Mouse (Mus musculus) heart, postnatal 25 days (tissue): ENCODE measurements around the gene Ptms. TPM values are rescaled to one million over a fixed set of nuclear protein-coding genes. Genes with fewer than 3 reads are reported as not detected.
A peak's percentile ranks its signal among the peaks of the same experiment; 100 is the strongest.
"Not testable (repeated sequence)": the region's sequence is repeated elsewhere in the genome, so short reads cannot be mapped to it uniquely, and the experiment has no call there.

Experiments
- DNase-seq: peaks from one replicate; pipeline ENCODE4 v3.0.0; 2022; ENCODE audit warnings: low spot score
- intact Hi-C: fragments of 180-260 bp; cut with DNase I; formaldehyde crosslinking; loops from one replicate; pipeline ENCODE4 v1.15.1; 2025
- total RNA-seq, 2 experiments: library from RNA; stranded (reverse); gene quantifications; 2 replicates each; pipeline ENCODE4 v1.2.3; 2021

Ptms gene
- total RNA-seq, 2 experiments from 2014 or later, result 235 to 245 TPM

- no peak for DNase-seq
- intact Hi-C loops, result no loop called here
Observed at GRCm38 (mm10) chr6:124913214-124913613, 6.7 kb downstream of the Ptms start.

GRCm38 (mm10) chr6:124911533-124912218 lies 8.2 kb downstream of the Ptms start, which contains the start of gene Lag3:
Gene Lag3, minus strand, starts transcription at chr6:124911705.
- DNase-seq, result no peak
- intact Hi-C loops, result no loop called here

- no peak for DNase-seq
Observed at GRCm38 (mm10) chr6:124910032-124910431, 9.9 kb downstream of the Ptms start.

DNA sequence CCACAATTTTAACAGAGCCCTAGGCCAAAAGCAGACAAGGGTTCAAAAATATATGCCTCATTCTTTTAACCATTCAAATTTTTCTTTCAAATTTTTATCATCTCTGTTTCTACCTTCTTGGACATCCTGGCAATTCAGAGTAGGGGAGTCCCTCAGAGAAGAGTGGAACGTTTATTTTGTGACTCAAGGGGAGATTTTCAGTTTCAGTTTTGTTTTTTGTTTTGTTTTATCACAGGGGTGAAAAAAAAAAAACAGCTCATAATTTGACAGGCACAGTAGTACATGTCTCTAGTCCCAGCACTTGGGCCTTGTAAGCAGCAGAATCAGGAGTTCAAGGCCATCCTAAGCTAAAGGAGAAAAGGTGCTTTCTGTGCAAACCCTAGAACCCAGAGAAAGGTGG lies 12.1 kb downstream of the Ptms start:
- DNase-seq, result no peak
- intact Hi-C loops, result no loop called here

More at GRCm38 (mm10) chr6:124910032-124910431, 9.9 kb downstream of the Ptms start:
- intact Hi-C loops, result no loop called here

DNA sequence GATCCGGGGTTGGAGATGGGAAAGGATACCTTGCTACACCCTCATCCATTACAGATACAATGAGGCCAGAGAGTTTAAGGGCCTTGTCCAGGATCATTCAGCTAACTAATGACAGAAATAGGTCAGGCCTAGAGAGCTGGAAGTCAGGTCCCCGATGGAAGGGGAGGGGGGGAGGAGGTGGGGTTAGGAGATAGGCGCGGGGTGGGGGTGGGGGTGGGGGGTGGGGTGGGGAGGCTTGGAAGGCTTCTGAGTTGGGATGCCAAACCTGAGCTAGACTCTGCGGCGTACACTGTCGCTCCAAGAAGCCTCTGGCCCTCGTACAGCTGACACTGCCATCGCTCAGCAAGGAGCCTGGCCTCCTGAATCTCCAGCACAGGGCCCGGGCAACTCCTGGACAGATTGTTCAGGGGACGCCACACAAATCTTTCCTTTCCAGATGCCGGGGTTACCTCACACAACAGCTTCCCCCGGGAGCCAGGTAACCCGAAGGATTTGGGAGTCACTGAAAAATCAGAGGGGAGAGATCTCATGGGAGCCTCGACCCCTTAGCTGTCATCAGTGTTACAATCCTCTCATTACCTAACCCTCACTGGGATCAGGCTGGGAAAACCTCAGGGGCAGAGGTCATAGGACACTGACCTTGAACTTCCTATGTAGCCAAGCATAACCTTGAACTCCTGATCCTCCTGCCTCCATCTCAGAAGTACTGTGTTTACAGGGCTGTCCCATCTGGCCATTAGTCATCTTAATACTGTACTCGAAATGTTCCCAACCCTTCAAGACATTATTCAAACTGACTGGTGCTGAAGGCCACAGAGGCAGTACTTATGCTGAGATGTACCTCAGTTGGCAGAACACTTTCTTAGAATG lies 14.7 kb downstream of the Ptms start:
- no peak for DNase-seq
- intact Hi-C loops, result loop anchor here (1.0 to 5.0 kb wide), 2 partner anchors 127 to 179 kb away; no protein-coding TSS in a partner anchor

- intact Hi-C loops, result loop anchor here (1.0 to 5.0 kb wide), 2 partner anchors 128 to 180 kb away; no protein-coding TSS in a partner anchor
Observed at GRCm38 (mm10) chr6:124904161-124904981, 15.5 kb downstream of the Ptms start.

DNA sequence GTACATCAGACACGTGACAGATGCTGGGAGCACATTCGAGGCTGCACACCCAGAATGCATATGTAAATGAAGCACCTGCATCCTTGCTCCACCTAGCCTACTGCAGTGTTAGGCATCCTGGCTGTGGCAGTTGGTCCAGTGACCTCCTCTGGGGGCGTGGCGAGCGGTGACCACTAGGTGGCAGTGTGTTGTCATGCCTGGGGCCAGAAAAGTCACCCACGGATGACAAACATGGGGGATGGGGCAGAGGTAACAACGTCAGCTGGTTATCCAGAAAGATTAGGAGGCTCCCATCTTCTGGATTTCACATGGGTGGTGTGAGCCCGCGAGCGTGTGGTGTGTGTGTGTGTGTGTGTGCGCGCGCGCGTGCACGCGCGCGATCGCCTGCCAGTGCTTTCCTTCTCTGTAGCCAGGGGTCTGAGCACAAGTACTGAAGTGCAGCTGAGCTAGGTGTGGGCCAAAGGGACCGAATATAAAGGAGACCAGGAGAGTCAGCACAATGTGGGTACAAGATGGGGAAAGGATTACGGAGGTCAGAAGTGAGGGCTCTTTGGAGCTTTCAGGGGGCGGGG lies 16.2 kb downstream of the Ptms start:
- DNase-seq, result peak; percentile 86
- intact Hi-C loops, result loop anchor here (1.0 to 5.0 kb wide), 5 partner anchors 27 to 181 kb away; partner anchors contain the start of gene Gpr162

More at GRCm38 (mm10) chr6:124904161-124904981, 15.5 kb downstream of the Ptms start:
- DNase-seq, result peak; percentile 51

GRCm38 (mm10) chr6:124901851-124902250 lies 18.1 kb downstream of the Ptms start:
- intact Hi-C loops, result loop anchor here (2.0 to 5.0 kb wide), 2 partner anchors 39 to 130 kb away; partner anchors contain the start of gene Gpr162
- no peak for DNase-seq

GRCm38 (mm10) chr6:124900801-124901480 lies 19.0 kb downstream of the Ptms start:
- intact Hi-C loops, result loop anchor here (5.0 kb wide), 1 partner anchor 131 kb away; no protein-coding TSS in a partner anchor
- no peak for DNase-seq

GRCm38 (mm10) chr6:124900056-124900800 lies 19.7 kb downstream of the Ptms start:
- intact Hi-C loops, result loop anchor here (5.0 kb wide), 1 partner anchor 132 kb away; no protein-coding TSS in a partner anchor
- DNase-seq, result no peak

- no peak for DNase-seq
- intact Hi-C loops, result no loop called here
Observed at GRCm38 (mm10) chr6:124898359-124898758, 21.5 kb downstream of the Ptms start.

DNA sequence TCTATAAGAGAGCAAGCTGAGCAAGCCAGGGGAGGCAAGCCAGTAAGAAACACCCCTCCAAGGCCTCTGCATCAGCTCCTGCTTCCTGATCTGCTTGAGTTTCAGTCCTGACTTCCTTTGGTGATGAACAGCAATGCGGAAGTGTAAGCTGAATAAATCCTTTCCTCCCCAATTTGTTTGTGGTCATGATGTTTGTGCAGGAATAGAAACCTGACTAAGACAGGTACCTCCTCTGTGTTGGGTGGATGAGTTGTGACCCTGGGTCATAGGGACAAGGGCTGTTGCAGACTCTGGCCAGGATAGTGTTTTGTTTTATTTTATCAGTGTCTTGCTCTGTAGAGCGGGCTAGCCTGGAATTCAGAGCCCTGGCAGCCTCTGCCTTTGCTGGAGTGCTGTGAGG lies 25.8 kb downstream of the Ptms start:
- intact Hi-C loops, DNase-seq: not testable (repeated sequence)

- intact Hi-C loops, result no loop called here
- no peak for DNase-seq
Observed at GRCm38 (mm10) chr6:124890997-124891396, 28.9 kb downstream of the Ptms start.

- intact Hi-C loops, result no loop called here
- DNase-seq, result no peak
Observed at GRCm38 (mm10) chr6:124888555-124889125, 31.3 kb downstream of the Ptms start.

DNA sequence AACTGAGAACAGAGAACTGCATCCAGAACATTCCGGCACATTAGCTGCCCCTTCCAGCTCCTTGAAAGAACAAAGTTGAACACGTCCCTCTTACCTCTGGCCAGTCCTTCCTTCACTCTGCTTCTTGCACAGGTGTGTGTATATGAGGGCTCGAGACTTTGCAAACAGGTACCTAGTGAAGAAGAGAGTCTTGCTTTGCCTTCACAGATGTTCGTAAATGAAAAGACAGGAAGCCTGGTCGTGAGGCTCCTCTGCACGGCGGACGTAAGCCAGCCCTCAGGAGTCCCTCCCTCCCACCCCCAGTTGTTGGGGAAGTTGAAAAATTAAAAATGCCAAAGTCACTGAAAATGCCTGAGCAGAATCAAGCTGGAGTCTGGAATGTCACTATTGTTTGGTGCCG lies 31.9 kb downstream of the Ptms start, which contains the start of gene Cd4:
Gene Cd4 (minus strand): TSS at position 236 of the 400 bp plus-strand sequence.
- intact Hi-C loops, result no loop called here
- no peak for DNase-seq

GRCm38 (mm10) chr6:124885956-124886381 lies 33.9 kb downstream of the Ptms start:
- intact Hi-C loops, result no loop called here
- DNase-seq, result no peak

DNA sequence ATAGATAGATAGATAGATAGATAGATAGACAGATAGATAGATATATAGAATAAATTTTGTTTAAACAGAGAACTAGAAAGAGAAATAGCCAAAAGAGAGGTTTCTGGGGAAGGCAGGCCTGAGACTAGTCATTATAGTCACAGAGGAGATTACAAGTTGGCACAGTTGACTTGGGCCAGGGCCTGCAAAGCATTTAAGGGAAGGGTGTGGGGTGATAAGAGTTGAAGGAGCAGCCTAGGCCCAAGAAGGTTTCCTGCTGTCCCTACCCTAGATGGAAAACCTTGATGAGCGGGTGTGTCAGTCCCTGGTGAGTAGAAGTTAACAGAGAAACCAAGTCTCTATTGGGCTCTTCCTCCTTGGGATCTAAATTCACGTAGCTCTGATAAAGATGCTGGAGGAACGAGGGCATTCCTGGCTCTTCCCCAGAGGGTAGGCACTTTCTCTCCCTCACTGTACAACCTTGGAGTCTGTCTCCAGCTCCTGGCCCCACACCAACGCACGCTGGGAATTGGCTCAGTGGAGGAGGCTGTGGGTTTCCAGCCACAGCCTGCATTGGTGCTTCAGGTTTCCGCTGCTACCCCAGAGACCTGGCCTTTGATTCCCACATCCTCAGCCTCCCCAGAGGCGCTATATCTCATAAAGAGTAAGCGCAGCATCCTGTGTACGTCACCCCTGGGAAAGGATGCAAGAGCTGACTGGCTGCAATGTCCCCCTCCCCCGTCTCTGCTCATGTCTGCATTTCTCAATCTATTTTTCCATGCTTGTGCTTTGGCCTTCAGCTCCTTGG lies 35.0 kb downstream of the Ptms start:
- intact Hi-C loops, result no loop called here
- DNase-seq, result no peak
